Mouse (Mus musculus) heart, embryonic 15.5 days (tissue): Measurements from ENCODE around the gene Il24. TPM values are rescaled to one million over a fixed set of nuclear protein-coding genes. Genes with fewer than 3 reads are reported as not detected.

Experiments
- ATAC-seq: fragments of 200-750 bp; cut with Nextera tagmentation; replicated peaks from 2 replicates; pipeline ENCODE4 v1.8.0; 2017; ENCODE audit warnings: low read depth, moderate TSS enrichment; ENCODE audit not compliant: insufficient number of reproducible peaks, insufficient read depth, low FRiP score
- H3K27ac ChIP-seq: fragments of 300-500 bp; sonication (generic); 2 replicates; pipeline ENCODE4 v1.5.1; 2015; ENCODE audit warnings: mild to moderate bottlenecking, inconsistent platforms
- H3K27me3 ChIP-seq: fragments of 300-500 bp; sonication (generic); 2 replicates; pipeline ENCODE4 v1.6.1; 2015; ENCODE audit warnings: inconsistent platforms
- H3K36me3 ChIP-seq: fragments of 300-500 bp; sonication (generic); 2 replicates; pipeline ENCODE4 v1.6.1; 2015; ENCODE audit warnings: mild to moderate bottlenecking, inconsistent platforms
- H3K4me1 ChIP-seq: fragments of 300-500 bp; sonication (generic); replicated peaks from 2 replicates; pipeline ENCODE4 v1.6.1; 2015; ENCODE audit warnings: inconsistent platforms
- H3K4me2 ChIP-seq: fragments of 300-500 bp; sonication (generic); 2 replicates; pipeline ENCODE4 v1.6.1; 2015; ENCODE audit warnings: inconsistent platforms, mild to moderate bottlenecking, moderate library complexity
- H3K4me3 ChIP-seq: fragments of 300-500 bp; sonication (generic); 2 replicates; pipeline ENCODE4 v1.5.1; 2015; ENCODE audit warnings: mild to moderate bottlenecking, inconsistent platforms
- H3K9ac ChIP-seq: fragments of 300-500 bp; sonication (generic); 2 replicates; pipeline ENCODE4 v1.6.1; 2015; ENCODE audit warnings: mild to moderate bottlenecking, inconsistent platforms
- H3K9me3 ChIP-seq: fragments of 300-500 bp; sonication (generic); replicated peaks from 2 replicates; pipeline ENCODE4 v1.6.1; 2016; ENCODE audit warnings: inconsistent platforms
- WGBS: fragments of 180-500 bp; shearing (Covaris S2); methylation state at CpG from one replicate; pipeline ENCODE4 v1.1.7; 2015; ENCODE audit warnings: mixed read lengths; 5-methylcytosine and 5-hydroxymethylcytosine counted together
- polyA plus RNA-seq: library from polyadenylated mRNA; unstranded; fragments of >200 nt; fragmentation: Nextera tagmentation; extraction: Ambion mirVana; gene quantifications from 2 replicates; pipeline ENCODE4 v1.2.1, GENCODE M21; 2015

Il24 gene
- not detected in 2 replicates for polyA plus RNA-seq

DNA sequence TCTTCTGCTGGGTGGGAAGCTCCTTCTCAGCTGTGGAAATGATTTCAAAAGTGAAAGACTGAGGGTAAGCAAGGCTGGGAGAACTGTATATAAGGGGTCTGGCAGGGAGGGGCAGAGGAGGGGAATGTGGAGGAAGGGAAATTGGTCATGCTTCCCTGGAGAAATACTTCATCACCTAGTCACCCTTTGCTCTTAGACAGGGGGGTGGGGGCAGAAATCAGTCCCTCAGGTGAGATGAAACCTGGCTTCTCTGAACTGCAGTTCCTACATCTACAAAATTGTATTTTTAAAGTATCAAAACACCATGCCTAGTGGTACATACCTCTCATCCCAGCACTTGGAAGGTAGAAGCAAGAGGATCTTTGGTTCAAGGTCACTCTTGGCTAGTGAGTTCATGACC lies at the start of gene Il24:
Gene Il24 (minus strand): TSS at position 101 of the 400 bp plus-strand sequence.
- no peak for ATAC-seq
- no peak within 1 kb of the TSS for H3K4me2 ChIP-seq
- no peaks in the 10 kb centered on the region for H3K36me3 ChIP-seq
- no peak within 1 kb of the TSS for H3K4me3 ChIP-seq
- H3K9ac ChIP-seq: no peak within 1 kb of the TSS
- no peak within 1 kb of the TSS for H3K27ac ChIP-seq
- no peaks in the 10 kb centered on the region for H3K4me1 ChIP-seq
- peaks cover 9% of the 10 kb centered on the region for H3K27me3 ChIP-seq
- H3K9me3 ChIP-seq: no peaks in the 10 kb centered on the region

DNA sequence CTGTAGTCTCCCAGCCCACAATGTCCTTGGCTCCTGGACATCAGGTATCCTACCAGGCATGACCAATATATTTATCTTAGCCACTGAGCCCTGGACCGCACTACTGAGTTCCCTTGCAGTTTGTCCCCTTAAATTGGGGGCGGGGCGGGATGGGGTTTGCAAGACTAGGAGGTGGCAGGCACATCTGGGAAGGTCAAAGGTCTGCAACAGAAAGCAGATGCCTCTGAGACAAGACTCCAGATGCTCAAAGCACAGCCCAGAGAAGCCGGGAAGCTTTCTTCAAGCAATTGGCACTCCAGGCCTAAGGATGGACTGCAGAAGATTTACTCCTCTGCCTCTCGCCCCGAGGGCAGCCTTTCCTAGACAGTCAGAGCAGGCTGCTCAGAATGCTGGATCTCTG lies 49.1 kb upstream of the Il24 start:
- no peak for ATAC-seq
- Histone ChIP-seq H3K4me2 (no peak overlapping the region), H3K4me1 (no peaks in the 10 kb centered on the region), H3K36me3 (no peaks in the 10 kb centered on the region), H3K4me3 (no peak overlapping the region), H3K9ac (no peak overlapping the region), H3K27me3 (no peaks in the 10 kb centered on the region), H3K9me3 (no peaks in the 10 kb centered on the region), H3K27ac (no peak overlapping the region)
- WGBS: 55% methylated on average over 6 of the region's 6 CpGs

DNA sequence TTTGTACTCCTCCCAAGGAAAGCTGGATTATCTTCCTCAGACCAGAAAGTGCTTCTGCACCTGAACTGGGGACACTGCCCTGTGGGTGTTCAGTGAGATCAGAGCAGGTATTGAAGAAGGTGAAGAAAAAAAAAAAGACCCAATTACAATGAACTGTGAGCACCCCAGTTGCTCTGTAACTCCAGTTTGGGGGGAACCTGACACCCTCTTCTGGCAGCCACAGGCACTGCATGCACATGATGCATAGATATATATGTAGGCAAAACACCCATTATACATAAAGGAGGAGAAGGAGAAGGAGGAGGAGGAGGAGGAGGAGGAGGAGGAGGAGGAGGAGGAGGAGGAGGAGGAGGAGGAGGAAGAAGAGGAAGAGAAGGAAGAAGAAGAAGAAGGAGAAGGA lies 39.2 kb upstream of the Il24 start:
- Histone ChIP-seq H3K27me3 (no peaks in the 10 kb centered on the region), H3K9ac (no peak overlapping the region), H3K4me2 (no peak overlapping the region), H3K36me3 (no peaks in the 10 kb centered on the region), H3K4me3 (no peak overlapping the region), H3K4me1 (no peaks in the 10 kb centered on the region), H3K9me3 (no peaks in the 10 kb centered on the region), H3K27ac (no peak overlapping the region)
- ATAC-seq: no peak

DNA sequence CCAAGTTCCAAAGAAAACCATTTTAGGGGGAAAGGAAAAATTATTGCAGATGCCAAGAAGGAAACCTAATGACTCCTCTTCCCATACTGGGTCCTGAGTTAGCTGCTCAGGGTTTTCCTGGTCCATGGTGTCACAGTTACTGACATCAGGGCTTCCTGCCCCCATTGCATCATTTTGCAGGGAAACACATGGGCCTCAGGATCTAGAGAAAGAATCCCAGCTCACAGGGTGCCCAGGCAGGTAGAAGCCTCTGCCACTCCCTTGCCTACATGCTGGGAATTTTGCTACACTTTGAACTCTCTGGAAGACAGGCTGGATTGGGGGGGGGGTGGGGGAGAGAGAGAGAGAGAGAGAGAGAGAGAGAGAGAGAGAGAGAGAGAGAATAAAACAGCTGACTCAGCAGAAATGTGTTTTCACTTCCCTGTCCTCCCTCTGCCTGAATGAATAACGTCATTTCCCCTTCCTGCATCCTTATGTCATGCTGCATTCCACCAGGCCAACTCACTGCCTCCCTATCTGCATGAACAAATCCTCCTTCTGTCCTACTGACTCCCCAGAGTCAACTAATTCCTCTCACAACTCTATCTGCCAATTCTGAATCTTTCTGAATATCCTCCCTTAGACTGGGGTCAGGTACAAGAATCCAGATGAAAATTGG lies 31.2 kb upstream of the Il24 start:
- WGBS: 13% methylated on average over 1 of the region's 1 CpGs
- H3K4me2 ChIP-seq: no peak overlapping the region
- H3K4me1 ChIP-seq: no peaks in the 10 kb centered on the region
- no peaks in the 10 kb centered on the region for H3K36me3 ChIP-seq
- no peak for ATAC-seq
- H3K27ac ChIP-seq: no peak overlapping the region
- H3K9ac ChIP-seq: no peak overlapping the region
- no peak overlapping the region for H3K4me3 ChIP-seq
- H3K27me3 ChIP-seq: no peaks in the 10 kb centered on the region
- H3K9me3 ChIP-seq: no peaks in the 10 kb centered on the region

DNA sequence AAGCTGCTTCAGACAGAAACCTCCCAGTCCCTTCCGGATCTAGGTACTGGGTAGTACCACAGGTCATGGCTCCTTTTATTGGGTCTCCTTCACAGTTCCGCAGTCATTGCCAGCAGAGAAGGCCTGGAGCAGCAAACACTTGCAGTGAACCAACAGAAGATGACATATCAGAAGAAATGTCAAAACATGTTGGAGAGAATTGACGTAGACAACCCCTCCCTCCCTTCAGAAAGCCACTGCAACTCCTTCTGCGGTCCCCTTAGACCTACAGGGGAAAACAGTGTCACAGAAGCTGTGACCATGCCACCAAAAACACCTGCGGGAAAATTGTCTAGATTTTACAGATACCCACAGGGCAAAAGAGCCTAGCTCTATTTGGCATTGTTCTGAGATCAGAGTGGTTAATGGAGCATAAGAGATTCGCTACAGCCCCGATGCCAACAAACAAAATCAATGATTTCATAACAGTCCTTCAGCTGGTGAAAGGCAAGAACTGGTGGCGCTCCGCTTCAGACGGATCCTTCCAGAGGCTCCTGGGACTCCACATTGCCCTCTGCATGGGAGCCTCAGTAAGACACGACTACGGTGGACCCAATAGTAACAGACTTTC lies 24.3 kb upstream of the Il24 start, which contains the start of gene Il20:
Gene Il20 (minus strand): TSS at position 51 of the 610 bp plus-strand sequence.
- 85% methylated on average over 12 of the region's 12 CpGs for WGBS
- H3K36me3 ChIP-seq: no peaks in the 10 kb centered on the region
- no peaks in the 10 kb centered on the region for H3K4me1 ChIP-seq
- no peaks in the 10 kb centered on the region for H3K27me3 ChIP-seq
- no peak for ATAC-seq
- no peaks in the 10 kb centered on the region for H3K9me3 ChIP-seq
- no peak within 1 kb of the TSS for H3K4me2 ChIP-seq
- no peak within 1 kb of the TSS for H3K27ac ChIP-seq
- H3K4me3 ChIP-seq: no peak within 1 kb of the TSS
- H3K9ac ChIP-seq: no peak within 1 kb of the TSS

DNA sequence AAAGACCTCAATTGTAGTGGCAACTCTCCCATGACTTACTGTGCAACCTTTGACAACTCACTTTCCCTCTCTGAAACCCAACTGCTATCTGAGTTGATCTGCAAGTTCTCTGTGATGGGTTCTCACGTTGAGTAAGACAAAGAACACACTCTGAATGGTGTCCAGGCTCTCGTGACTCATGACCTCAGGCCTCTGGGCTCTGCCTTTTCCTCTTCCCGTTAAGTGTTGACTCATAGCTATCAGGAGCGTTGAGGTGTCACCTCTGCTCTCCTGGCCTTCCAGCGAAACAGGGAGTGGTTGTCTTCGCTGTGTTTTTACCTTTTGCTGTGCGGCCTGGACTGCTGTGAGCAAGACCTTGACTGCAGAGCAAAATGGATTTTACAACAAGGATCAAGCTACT lies 15.3 kb upstream of the Il24 start:
- Histone ChIP-seq H3K27ac (no peak overlapping the region), H3K4me1 (no peaks in the 10 kb centered on the region), H3K9ac (no peak overlapping the region), H3K4me2 (no peak overlapping the region), H3K36me3 (no peaks in the 10 kb centered on the region), H3K27me3 (no peaks in the 10 kb centered on the region), H3K4me3 (no peak overlapping the region), H3K9me3 (no peaks in the 10 kb centered on the region)
- 57% methylated on average over 7 of the region's 7 CpGs for WGBS
- no peak for ATAC-seq

DNA sequence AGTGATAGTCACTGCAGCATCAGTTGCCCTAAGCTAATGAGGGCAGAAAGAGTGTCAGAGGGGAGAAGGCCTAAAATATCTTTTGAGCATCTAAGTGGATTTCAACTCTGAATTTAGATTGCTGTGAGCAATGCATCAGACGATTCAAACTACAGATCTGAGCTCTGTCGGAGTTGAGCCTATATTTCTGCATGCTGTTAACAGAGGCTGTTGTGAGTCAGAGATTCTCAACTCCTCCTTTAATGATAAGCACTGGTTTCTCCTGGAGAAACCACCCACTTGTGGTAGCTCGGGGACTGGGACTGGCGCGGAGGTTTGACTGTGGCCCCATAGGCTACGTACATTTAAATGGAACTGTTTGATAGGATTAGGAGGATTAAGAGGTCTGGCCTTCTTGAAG lies 7.2 kb upstream of the Il24 start:
- Histone ChIP-seq H3K4me1 (no peaks in the 10 kb centered on the region), H3K9ac (no peak overlapping the region), H3K36me3 (no peaks in the 10 kb centered on the region), H3K4me3 (no peak overlapping the region), H3K4me2 (no peak overlapping the region), H3K27me3 (no peaks in the 10 kb centered on the region), H3K27ac (no peak overlapping the region), H3K9me3 (no peaks in the 10 kb centered on the region)
- WGBS: 44% methylated on average over 6 of the region's 6 CpGs
- no peak for ATAC-seq

DNA sequence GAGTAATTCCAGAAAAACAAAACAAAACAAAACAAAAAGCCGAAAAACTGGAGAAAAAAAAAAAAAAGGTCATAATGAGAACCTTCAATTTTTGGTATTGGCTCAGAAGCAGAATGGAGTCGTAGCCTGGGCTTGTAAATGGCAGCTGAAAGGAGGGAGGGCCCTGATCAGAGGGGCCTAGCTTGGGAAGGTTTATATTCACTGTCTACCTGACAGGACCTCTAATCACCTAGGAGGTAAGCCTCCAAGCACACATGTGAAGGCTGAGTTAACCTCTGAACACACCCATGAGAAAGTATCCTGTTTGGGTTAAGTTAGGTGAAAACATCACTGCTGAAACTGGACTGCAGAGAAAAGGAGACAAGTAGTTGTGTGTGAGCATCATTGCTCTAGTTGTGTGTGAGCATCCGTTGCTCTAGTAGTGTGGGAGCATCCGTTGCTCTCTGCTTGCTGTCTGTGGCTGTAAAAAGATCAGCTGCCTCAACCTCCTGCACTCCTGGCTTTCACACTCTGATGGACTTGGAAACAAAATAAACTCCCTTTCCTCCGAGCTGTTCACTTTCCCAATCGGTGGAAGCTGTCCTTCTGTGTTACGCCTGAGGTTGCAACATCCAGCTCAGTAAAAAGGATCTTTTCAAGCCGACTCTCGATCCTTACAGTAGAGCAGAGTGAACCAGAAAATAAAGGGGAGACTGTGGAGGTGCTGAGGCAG lies 6.2 kb upstream of the Il24 start:
- H3K9ac ChIP-seq: no peak overlapping the region
- WGBS: 71% methylated on average over 9 of the region's 9 CpGs

DNA sequence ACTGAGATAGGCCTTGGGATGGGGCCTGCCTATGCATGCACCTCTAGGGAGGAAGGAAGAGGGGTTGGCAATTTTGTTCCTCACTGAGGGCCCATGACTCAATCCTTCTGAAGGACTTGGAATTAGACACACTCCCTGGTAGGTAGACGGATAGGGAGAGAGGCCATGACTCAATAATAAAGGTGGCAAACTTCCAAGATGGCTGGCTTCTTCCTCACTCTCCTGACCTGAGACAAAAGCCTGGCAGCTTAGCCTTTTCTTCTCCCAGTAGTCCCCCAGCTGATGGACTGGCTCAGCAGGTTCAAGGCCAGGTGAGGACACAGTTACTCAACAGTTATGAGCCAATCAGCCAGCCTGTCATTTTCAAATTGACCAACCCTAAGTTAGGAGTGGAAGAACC lies 5.2 kb upstream of the Il24 start:
- no peak overlapping the region for H3K9ac ChIP-seq
- no peak overlapping the region for H3K27ac ChIP-seq
- ATAC-seq: no peak
- no peaks in the 10 kb centered on the region for H3K9me3 ChIP-seq
- no peaks in the 10 kb centered on the region for H3K27me3 ChIP-seq
- no peak overlapping the region for H3K4me2 ChIP-seq
- H3K4me3 ChIP-seq: no peak overlapping the region
- H3K4me1 ChIP-seq: no peaks in the 10 kb centered on the region
- WGBS: 52% methylated on average over 1 of the region's 1 CpGs
- no peaks in the 10 kb centered on the region for H3K36me3 ChIP-seq

More for the DNA sequence above, 6.2 kb upstream of the Il24 start:
- Histone ChIP-seq H3K4me3 (no peak overlapping the region), H3K27ac (no peak overlapping the region), H3K9me3 (no peaks in the 10 kb centered on the region), H3K36me3 (no peaks in the 10 kb centered on the region), H3K4me2 (no peak overlapping the region), H3K4me1 (no peaks in the 10 kb centered on the region), H3K27me3 (no peaks in the 10 kb centered on the region)
- no peak for ATAC-seq

DNA sequence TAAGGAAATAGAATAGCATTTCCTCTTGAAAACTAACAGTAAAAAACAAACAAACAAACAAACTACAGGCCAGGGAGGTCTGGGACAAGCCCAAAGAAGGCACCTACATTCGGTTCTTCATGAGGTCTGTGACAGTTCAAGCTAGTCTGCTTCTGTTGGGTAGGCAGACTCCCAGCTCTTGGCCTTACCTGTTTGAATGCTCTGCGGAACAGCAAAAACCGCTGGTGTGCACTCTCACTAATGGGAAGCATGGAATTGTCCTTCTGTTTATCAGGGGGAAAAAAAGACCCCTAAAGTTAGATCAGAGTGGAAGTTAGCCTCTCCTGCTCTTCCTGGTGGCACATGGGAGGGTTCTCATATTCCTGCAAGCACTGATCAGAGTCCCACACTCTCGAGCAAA lies 4.1 kb downstream of the Il24 start:
- Histone ChIP-seq H3K27me3 (peaks cover 27% of the 10 kb centered on the region), H3K36me3 (no peaks in the 10 kb centered on the region), H3K4me2 (no peak overlapping the region), H3K27ac (no peak overlapping the region), H3K4me3 (no peak overlapping the region), H3K9me3 (no peaks in the 10 kb centered on the region), H3K4me1 (peaks cover 4% of the 10 kb centered on the region), H3K9ac (no peak overlapping the region)
- ATAC-seq: no peak
- WGBS: 76% methylated on average over 4 of the region's 4 CpGs

DNA sequence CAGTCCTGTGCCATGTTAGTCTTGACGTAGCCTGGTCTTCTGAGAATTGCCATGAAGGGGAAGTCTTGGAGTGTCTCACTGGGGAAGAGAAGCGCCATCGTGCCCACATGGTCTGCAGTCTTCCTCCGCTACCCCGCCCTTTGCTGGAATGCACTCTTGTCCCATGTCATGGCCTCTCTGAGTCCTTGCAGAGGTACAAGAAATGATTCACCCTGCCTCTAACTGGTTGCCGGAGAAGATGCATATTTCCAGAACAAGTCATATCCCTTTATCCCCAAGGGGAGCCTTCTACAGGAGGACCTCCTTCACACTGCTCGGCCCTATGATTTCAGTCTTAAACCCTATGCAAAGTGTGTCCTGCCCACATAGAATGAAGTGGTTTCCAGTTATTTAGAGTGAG lies 7.3 kb downstream of the Il24 start:
- no peak overlapping the region for H3K4me2 ChIP-seq
- no peaks in the 10 kb centered on the region for H3K36me3 ChIP-seq
- H3K4me3 ChIP-seq: no peak overlapping the region
- H3K9me3 ChIP-seq: no peaks in the 10 kb centered on the region
- ATAC-seq: no peak
- H3K4me1 ChIP-seq: peaks cover 8% of the 10 kb centered on the region
- peaks cover 32% of the 10 kb centered on the region for H3K27me3 ChIP-seq
- WGBS: 78% methylated on average over 7 of the region's 7 CpGs
- H3K27ac ChIP-seq: no peak overlapping the region
- H3K9ac ChIP-seq: no peak overlapping the region
